Comparison of ENCODE assay signal across 8 mouse cellular contexts in the genomic region with DNA sequence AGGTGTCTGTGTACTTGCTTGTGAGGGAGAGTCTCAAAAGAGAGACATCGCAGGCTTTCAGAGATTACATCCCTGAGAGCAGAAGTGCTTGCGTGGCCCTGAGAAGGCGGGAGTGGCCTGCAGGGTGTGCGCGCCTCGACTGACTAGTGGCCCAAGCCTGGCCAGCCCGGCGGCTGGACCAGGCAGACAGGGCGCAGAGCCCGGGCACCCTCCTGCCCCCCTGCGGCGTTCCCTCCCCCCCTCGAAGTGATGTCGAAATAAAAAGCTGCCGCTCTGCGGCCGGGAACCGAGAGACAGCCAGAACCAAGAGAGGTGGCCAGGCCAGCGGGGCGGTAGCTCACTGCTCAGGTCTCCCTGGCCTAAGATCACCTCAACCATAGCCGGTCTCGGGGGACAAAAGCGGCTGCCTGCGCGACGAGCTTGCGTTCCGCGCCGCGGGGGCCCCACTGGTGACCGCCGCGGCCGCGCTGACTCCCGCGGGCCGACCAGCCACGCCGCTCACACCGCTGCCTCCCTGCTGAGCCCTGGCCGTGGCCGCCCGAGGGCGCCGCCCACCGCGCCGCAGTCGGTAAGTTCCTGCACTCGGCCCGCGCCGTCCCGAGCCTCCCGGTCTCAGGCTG. TPM values are rescaled to one million over a fixed set of nuclear protein-coding genes. Genes with fewer than 3 reads are reported as not detected.
DNase-seq lines count a peak whose midpoint lies in the region; ATAC-seq and TF ChIP-seq lines count a peak whose summit lies in the region.

A gene (plus strand): TSS at position 459 of the 620 bp plus-strand sequence.

- TF ChIP-seq CTCF in E14TG2a.4 (conservative IDR thresholded peaks at IDR 0.05; ENCODE audit: low read length) = no peak
- TF ChIP-seq CTCF in intestine, postnatal 0 days (IDR thresholded peaks at IDR 0.05; ENCODE audit: low read depth) = peak; percentile 38

- no peak within 1 kb of the TSS for H3K27ac ChIP-seq in intestine, postnatal 0 days (ENCODE audit: low read depth, low read length)

- H3K9me3 ChIP-seq in E14TG2a.4 (ENCODE audit: low read length) = 0 out of 2 replicates have a peak, but pooled peaks cover 6% of the 10 kb centered on the region
- H3K9me3 ChIP-seq in intestine, postnatal 0 days (ENCODE audit: control insufficient read depth) = no peaks in the 10 kb centered on the region

- H3K4me3 ChIP-seq in E14TG2a.4 (replicated peaks; ENCODE audit: low read length) = peak within 1 kb of the TSS; percentile 68
- H3K4me3 ChIP-seq in intestine, postnatal 0 days (ENCODE audit: low read depth, low read length) = peak within 1 kb of the TSS; percentile 42

- no peak within 1 kb of the TSS for H3K9ac ChIP-seq in intestine, postnatal 0 days (ENCODE audit: low read depth, low read length)

- H3K27me3 ChIP-seq in E14TG2a.4 (ENCODE audit: insufficient read depth, low read length) = peaks cover 97% of the 10 kb centered on the region
- H3K27me3 ChIP-seq in intestine, postnatal 0 days (replicated peaks; ENCODE audit: control insufficient read depth, insufficient read depth, low read length) = peaks cover 100% of the 10 kb centered on the region

- 3% methylated on average over 42 of the region's 57 CpGs for WGBS in intestine, postnatal 0 days

- peak; percentile 34 for ATAC-seq in granulocyte monocyte progenitor cell, adult 5-6 weeks (replicated peaks; ENCODE audit: poor library complexity, severe bottlenecking)
- ATAC-seq in intestine, postnatal 0 days = no peak

- peak within 1 kb of the TSS; percentile 65 for H3K4me2 ChIP-seq in intestine, postnatal 0 days (replicated peaks; ENCODE audit: low read depth)

- H3K36me3 ChIP-seq in E14TG2a.4 (ENCODE audit: insufficient read depth, low read length) = no peaks in the 10 kb centered on the region
- no peaks in the 10 kb centered on the region for H3K36me3 ChIP-seq in intestine, postnatal 0 days (ENCODE audit: control insufficient read depth, insufficient read depth)

- peaks cover 58% of the 10 kb centered on the region for H3K4me1 ChIP-seq in E14TG2a.4 (replicated peaks; ENCODE audit: low read depth, low read length)
- H3K4me1 ChIP-seq in intestine, postnatal 0 days (replicated peaks; ENCODE audit: control insufficient read depth, insufficient read depth, low read length) = peaks cover 11% of the 10 kb centered on the region; the same call in 1 of the 2 replicates

- peak; percentile 75 for DNase-seq in adrenal gland, postnatal 14 days
- DNase-seq in lung, postnatal 14 days = peak; percentile 37
- DNase-seq in testis, postnatal 10 days (ENCODE audit: low spot score) = peak; percentile 63
- DNase-seq in thymus, postnatal 14 days = no peak
- no peak for DNase-seq in thymus, postnatal 0 days (ENCODE audit: low spot score)

RNA-seq across cellular contexts. Expression of the gene that starts here (rescaled TPM):
- total RNA-seq in adrenal gland, postnatal 14 days (2021) = 26.3 and 36.4 TPM in 2 replicates
- 21.0 and 27.1 TPM in 2 replicates for total RNA-seq in granulocyte monocyte progenitor cell, adult 5-6 weeks (2014; fragmentation: Nextera tagmentation)
- 3.2 and 6.4 TPM in 2 replicates for total RNA-seq in granulocyte monocyte progenitor cell, adult 5-6 weeks (2017)
- 3.5 and 3.7 TPM in 2 replicates for polyA plus RNA-seq in intestine, postnatal 0 days (2015; fragmentation: Nextera tagmentation; extraction: Ambion mirVana)
- polyA plus RNA-seq in thymus, postnatal 0 days (2015; fragmentation: Nextera tagmentation; extraction: Ambion mirVana) = 1.6 and 1.8 TPM in 2 replicates

Comparison
In these comparisons a context has a peak if more than half of its experiments do, and no peak if none do; other contexts are left out.
1. DNase-seq: peak in adrenal gland, postnatal 14 days (single experiment), lung, postnatal 14 days (single experiment) and testis, postnatal 10 days (single experiment); none in thymus, postnatal 14 days (single experiment) and thymus, postnatal 0 days (single experiment).